Mouse (Mus musculus) G1E (cell line): ENCODE measurements around the gene AI481877. TPM values are rescaled to one million over a fixed set of nuclear protein-coding genes. Genes with fewer than 3 reads are reported as not detected.

Source experiments
- ATAC-seq: 2 replicates; pipeline ENCODE4 v1.8.0; 2016; ENCODE audit warnings: mild to moderate bottlenecking; ENCODE audit not compliant: insufficient number of reproducible peaks, poor library complexity, low FRiP score, severe bottlenecking; ENCODE audit errors: extremely low read depth
- DNase-seq: peaks from one replicate; pipeline ENCODE4 v3.0.0; 2012; ENCODE audit warnings: low spot score
- H3K27me3 ChIP-seq: 2 replicates; pipeline ENCODE4 v1.6.1; 2012; ENCODE audit warnings: mild to moderate bottlenecking, low read length, inconsistent platforms; ENCODE audit not compliant: insufficient read depth
- H3K36me3 ChIP-seq: replicated peaks from 2 replicates; pipeline ENCODE3; 2012; ENCODE audit warnings: mild to moderate bottlenecking, inconsistent platforms
- H3K4me1 ChIP-seq: 2 replicates; pipeline ENCODE4 v1.6.1; 2012; ENCODE audit warnings: low read depth, low read length, inconsistent platforms, mixed read lengths; ENCODE audit not compliant: insufficient read depth
- H3K4me3 ChIP-seq: 2 replicates; pipeline ENCODE4 v1.5.1; 2012; ENCODE audit warnings: low read depth, mild to moderate bottlenecking, inconsistent platforms, low read length, moderate library complexity, mixed read lengths
- H3K9me3 ChIP-seq: replicated peaks from 2 replicates; pipeline ENCODE4 v1.6.1; 2012; ENCODE audit warnings: inconsistent platforms
- CTCF ChIP-seq: IDR thresholded peaks from 2 replicates; pipeline ENCODE4 v1.5.1; 2012; ENCODE audit warnings: low read depth, low read length, inconsistent platforms, mixed read lengths
- GATA1 ChIP-seq: IDR thresholded peaks from 2 replicates; pipeline ENCODE4 v1.6.1; 2012; ENCODE audit warnings: borderline replicate concordance, low read length, inconsistent platforms, mixed read lengths
- GATA2 ChIP-seq: IDR thresholded peaks from 2 replicates; pipeline ENCODE4 v1.6.1; 2012; ENCODE audit warnings: low read depth, low read length, inconsistent platforms, borderline replicate concordance
- POLR2AphosphoS5 ChIP-seq: IDR thresholded peaks from 2 replicates; pipeline ENCODE4 v1.6.1; 2012; ENCODE audit warnings: low read depth, low read length, inconsistent platforms; ENCODE audit not compliant: insufficient replicate concordance
- TAL1 ChIP-seq: conservative IDR thresholded peaks from 2 replicates; pipeline ENCODE4 v1.6.1; 2012; ENCODE audit warnings: low read depth, low read length, inconsistent platforms, mixed read lengths
- polyA plus RNA-seq: library from polyadenylated mRNA; stranded (reverse); fragments of >175 nt; gene quantifications from 2 replicates; pipeline ENCODE4 v1.2.3, GENCODE M21; 2012
- total RNA-seq, 2 experiments: library from RNA; stranded (forward) in 1 of 2; stranded (reverse) in 1 of 2; fragments of 200-1000 nt in 1 of 2; fragments of >200 nt in 1 of 2; fragmentation: Nextera tagmentation in 1 of 2; gene quantifications; 2 replicates each; pipeline ENCODE4 v1.2.3; 2014 to 2017

AI481877 gene
- total and polyA plus RNA-seq, 3 experiments = 0.05 to 0.68 TPM; not detected in 1

DNA sequence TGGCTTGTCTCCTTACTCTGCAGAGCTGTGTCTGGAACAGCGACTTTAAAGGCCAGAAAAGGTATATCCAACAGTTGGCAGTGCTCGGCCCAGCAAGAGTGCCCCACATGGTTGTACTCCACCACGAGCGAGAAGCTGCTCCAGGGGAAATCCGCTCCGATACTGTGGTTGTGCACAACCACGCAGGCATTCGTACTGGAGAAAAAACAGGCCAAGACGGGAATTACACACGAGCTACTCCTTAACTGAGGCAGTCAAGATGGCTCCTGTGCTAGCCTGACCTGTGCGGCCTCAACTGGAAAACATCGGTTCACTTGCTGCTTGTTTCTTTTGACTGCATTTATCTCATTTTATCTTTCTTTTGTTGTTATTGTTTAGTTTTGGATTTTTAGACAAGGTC is 76.3 kb downstream of the AI481877 start:
- TF ChIP-seq TAL1 (no peak), CTCF (no peak), POLR2AphosphoS5 (no peak), GATA1 (no peak), GATA2 (no peak)
- Histone ChIP-seq H3K4me1 (no peaks in the 10 kb centered on the region), H3K4me3 (no peak overlapping the region), H3K36me3 (no peaks in the 10 kb centered on the region), H3K27me3 (peaks cover 11% of the 10 kb centered on the region), H3K9me3 (no peaks in the 10 kb centered on the region)
- DNase-seq (no peak), ATAC-seq (no peak)

DNA sequence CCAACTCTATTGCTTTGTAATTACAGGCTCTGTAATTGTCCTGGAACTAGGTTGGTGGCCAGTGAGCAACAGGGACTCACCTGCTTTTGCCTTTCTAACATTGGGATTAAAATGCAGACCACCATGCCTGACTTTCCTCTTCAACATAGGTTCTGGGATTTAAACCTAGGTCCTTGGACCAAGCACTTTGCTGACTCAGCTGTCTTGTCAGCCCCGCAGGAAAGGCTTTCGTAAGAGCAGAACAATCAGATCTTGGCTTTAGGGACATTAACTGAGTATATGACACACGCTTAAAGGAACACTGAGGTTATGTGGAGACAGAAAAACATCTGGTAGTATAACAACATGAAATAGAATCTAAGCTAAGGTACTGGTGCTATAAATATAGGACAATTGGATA is 80.9 kb downstream of the AI481877 start:
- ATAC-seq (no peak), DNase-seq (no peak)
- H3K4me3 ChIP-seq = no peak overlapping the region
- no peaks in the 10 kb centered on the region for H3K9me3 ChIP-seq
- TF ChIP-seq TAL1 (no peak), POLR2AphosphoS5 (no peak), GATA1 (no peak), GATA2 (no peak), CTCF (no peak)
- H3K27me3 ChIP-seq = peaks cover 15% of the 10 kb centered on the region
- no peaks in the 10 kb centered on the region for H3K36me3 ChIP-seq
- H3K4me1 ChIP-seq = no peaks in the 10 kb centered on the region

- TF ChIP-seq POLR2AphosphoS5 (no peak), GATA1 (no peak), CTCF (no peak)
- no peak overlapping the region for H3K4me3 ChIP-seq
- H3K27me3 ChIP-seq = peaks cover 11% of the 10 kb centered on the region; the same call in 1 of the 2 replicates
- no peaks in the 10 kb centered on the region for H3K36me3 ChIP-seq
- DNase-seq = no peak
- H3K9me3 ChIP-seq = no peaks in the 10 kb centered on the region
- ATAC-seq = no peak
- H3K4me1 ChIP-seq = no peaks in the 10 kb centered on the region
These were observed 87.7 kb downstream of the AI481877 start for GRCm38 (mm10) chr4:59051081-59051480.

GRCm38 (mm10) chr4:59047222-59047621 is 91.6 kb downstream of the AI481877 start:
- no peak for TF ChIP-seq POLR2AphosphoS5
- no peak for TF ChIP-seq GATA1
- no peak for TF ChIP-seq GATA2
- TF ChIP-seq TAL1 = no peak
- Histone ChIP-seq H3K27me3 (peaks cover 6% of the 10 kb centered on the region; the same call in 1 of the 2 replicates), H3K36me3 (peaks cover 9% of the 10 kb centered on the region), H3K9me3 (no peaks in the 10 kb centered on the region), H3K4me1 (no peaks in the 10 kb centered on the region), H3K4me3 (no peak overlapping the region)
- ATAC-seq (no peak), DNase-seq (no peak)

- TF ChIP-seq GATA1 (no peak), CTCF (no peak), POLR2AphosphoS5 (no peak), TAL1 (no peak), GATA2 (no peak)
- DNase-seq = no peak
- no peaks in the 10 kb centered on the region; the same call in none of the 2 replicates for H3K4me1 ChIP-seq
These were observed 94.9 kb downstream of the AI481877 start for GRCm38 (mm10) chr4:59043891-59044290.

DNA sequence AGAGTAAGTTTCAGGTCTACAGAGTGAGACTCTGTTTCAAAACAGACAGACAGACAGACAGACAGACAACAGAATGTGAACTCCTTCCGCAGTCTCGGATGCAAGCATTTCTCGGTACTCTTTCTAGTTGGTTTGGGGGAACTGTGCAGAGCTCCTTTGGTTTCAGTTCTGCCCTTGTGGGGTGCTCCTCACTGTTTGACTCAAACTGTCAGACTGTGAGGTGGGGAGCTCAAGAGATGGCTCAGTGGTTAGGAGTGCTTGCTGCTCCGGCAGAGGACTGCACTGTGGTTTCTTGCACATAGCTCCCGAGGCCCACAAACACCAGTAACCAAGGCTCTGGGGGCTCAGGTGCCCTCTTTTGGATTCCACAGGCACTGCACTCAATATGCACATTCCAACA is 95.7 kb downstream of the AI481877 start:
- H3K9me3 ChIP-seq = no peaks in the 10 kb centered on the region
- H3K4me1 ChIP-seq = no peaks in the 10 kb centered on the region; the same call in none of the 2 replicates
- TF ChIP-seq TAL1 (no peak), GATA1 (no peak), CTCF (no peak), POLR2AphosphoS5 (no peak), GATA2 (no peak)
- no peak overlapping the region for H3K4me3 ChIP-seq
- peaks cover 44% of the 10 kb centered on the region for H3K36me3 ChIP-seq
- DNase-seq (no peak), ATAC-seq (no peak)
- H3K27me3 ChIP-seq = no peaks in the 10 kb centered on the region; the same call in 1 of the 2 replicates

More at GRCm38 (mm10) chr4:59043891-59044290, 94.9 kb downstream of the AI481877 start:
- H3K27me3 ChIP-seq = peaks cover 3% of the 10 kb centered on the region; the same call in 1 of the 2 replicates
- peaks cover 38% of the 10 kb centered on the region for H3K36me3 ChIP-seq
- no peak for ATAC-seq
- H3K4me3 ChIP-seq = no peak overlapping the region
- H3K9me3 ChIP-seq = no peaks in the 10 kb centered on the region
